Mouse (Mus musculus): ENCODE measurements around the gene Ppil1.
"Not testable (repeated sequence)": the region's sequence is repeated elsewhere in the genome, so short reads cannot be mapped to it uniquely, and the experiment has no call there.

The Ppil1 gene

GRCm38 (mm10) chr17:29281541-29281940, 17.6 kb upstream of the Ppil1 start:
- no peak for DNase-seq (ENCODE audit: low read depth, low spot score)

DNA sequence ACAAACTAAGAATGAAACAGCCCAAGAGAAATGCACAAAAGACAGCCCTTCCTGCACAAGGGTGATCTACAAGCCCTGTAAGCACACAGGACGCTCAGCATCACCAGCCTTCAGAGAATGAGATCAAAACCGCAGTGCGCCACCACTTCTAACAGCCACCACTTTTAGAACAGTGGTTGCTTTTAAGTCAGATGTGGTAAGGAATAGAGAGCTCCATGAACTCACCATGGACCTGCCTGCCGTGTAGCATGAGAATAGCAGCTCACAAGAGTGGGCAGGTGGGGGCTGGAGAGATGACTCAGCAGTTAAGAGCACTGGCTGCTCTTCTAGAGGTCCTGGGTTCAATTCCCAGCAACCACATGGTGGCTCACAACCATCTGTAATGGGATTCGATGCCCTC, 16.4 kb upstream of the Ppil1 start:
- DNase-seq (ENCODE audit: low read depth, low spot score) = no peak

- no peak for DNase-seq (ENCODE audit: low read depth, low spot score)
These were observed 9.9 kb upstream of the Ppil1 start for GRCm38 (mm10) chr17:29273889-29274288.

DNA sequence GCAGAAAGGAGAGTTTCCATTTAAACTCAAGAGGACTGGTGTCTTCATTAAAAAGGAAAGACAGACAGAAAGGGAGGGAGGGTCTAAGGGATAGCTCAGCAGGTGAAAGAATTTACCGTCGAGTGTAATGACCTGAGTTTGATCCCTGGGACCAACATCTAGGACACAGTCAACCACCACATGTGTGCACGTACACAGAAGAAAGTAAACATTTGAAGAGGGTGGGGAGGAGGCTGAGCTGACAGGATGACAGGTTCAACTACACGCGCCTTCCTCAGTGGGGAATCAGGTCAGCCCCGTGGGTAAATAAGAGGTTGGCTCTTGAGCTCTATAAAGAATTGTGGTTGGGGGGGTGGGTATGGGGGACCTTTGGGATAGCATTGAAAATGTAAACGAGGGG, 9.2 kb upstream of the Ppil1 start:
- no peak for DNase-seq (ENCODE audit: low read depth, low spot score)

GRCm38 (mm10) chr17:29270148-29270698, 6.2 kb upstream of the Ppil1 start:
- DNase-seq (ENCODE audit: low read depth, low spot score) = no peak

DNA sequence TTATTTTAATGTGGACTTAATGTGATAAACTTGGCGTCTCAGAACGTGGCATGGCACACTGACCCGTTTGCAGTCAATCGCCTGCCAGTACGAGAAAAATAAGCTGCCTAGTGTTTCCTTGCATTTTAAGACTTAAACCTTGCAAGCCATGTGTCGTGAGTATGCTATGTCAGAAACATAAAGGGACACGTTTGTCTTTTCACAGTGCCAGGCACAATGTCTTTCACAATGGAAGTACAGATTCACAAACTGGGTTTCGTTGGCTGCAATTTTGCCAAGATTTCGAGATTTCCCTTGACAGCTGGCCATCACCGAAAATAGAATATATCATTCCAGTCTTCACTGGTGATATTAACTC, 5.3 kb upstream of the Ppil1 start:
- no peak for DNase-seq (ENCODE audit: low read depth, low spot score)

GRCm38 (mm10) chr17:29268682-29269348, 4.8 kb upstream of the Ppil1 start, which contains the start of gene BC004004:
Gene BC004004, plus strand, starts transcription at chr17:29268788.
- DNase-seq (ENCODE audit: low read depth, low spot score) = peak; percentile 86

DNA sequence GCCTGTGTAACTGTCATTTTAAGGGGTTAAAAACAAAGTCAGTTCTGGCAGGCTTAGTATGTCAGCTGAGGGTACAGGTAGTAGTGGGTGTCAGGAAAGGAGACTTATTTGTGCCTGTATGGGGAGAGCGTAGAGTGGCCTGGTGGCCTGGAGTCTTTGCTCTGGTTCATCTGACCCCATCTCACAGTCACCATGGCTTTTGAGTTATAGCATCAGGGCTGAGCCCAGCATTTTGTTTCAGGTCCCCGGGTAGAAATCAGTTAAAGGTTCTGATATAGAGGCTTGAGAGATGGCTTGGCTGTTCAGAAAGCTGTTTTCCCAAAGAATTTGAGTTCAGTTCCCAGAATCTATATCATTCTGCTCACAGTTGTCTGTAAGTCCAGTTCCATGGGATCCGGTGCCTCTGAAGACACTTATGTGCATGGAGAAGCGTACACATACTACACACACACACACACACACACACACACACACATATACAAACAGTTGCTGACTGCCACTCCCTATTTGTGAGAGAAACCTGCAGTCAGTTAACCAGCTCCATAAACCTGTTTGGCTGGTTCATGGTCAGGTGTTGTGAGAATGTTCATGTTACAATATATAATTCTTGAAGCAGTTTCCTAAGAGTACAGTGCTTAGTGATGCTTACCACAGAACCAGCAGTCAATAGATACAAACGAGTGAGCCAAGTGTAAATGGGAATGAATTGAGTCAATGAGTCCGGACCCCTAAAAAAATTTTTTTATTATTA, 4.1 kb upstream of the Ppil1 start:
- DNase-seq (ENCODE audit: low read depth, low spot score) = no peak

DNA sequence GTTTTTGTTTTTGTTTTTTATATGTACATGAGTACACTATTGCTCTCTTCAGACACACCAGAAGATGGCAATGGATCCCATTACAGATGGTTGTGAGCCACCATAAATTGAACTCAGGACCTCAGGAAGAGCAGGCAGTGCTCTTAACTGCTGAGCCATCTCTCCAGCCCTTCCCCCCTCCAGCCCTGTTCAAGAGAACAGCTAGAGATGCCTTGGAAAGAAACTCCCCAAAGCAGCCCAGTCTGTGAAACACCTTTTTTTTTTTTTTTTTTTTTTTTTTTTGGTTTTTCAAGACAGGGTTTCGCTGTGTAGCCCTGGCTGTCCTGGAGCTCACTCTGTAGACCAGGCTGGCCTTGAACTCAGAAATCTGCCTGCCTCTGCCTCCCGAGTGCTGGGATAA, 3.1 kb upstream of the Ppil1 start:
- DNase-seq (ENCODE audit: low read depth, low spot score) = not testable (repeated sequence)

GRCm38 (mm10) chr17:29264760-29265159, 774 bp upstream of the Ppil1 start:
- DNase-seq (ENCODE audit: low read depth, low spot score) = no peak

- DNase-seq (ENCODE audit: low read depth, low spot score) = no peak
These were observed 569 bp downstream of the Ppil1 start for GRCm38 (mm10) chr17:29263417-29263816.

DNA sequence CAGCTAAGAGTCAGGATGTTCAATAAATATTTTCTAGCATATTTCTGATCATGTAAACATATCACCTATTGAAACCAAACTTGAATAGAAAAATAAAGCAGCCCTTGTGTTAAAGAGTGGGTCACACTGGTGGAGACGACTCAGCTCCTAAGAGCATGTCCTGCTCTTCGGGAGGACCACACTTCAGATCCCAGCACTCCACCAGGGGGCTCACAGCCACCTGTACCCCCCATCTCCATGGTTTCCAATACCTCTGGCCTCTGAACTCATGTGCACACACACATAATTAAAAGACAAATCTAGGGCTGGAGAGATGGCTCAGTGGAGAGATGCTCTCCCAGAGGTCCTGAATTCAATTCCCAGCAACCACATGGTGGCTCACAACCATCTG, 1.7 kb downstream of the Ppil1 start:
- no peak for DNase-seq (ENCODE audit: low read depth, low spot score)

DNA sequence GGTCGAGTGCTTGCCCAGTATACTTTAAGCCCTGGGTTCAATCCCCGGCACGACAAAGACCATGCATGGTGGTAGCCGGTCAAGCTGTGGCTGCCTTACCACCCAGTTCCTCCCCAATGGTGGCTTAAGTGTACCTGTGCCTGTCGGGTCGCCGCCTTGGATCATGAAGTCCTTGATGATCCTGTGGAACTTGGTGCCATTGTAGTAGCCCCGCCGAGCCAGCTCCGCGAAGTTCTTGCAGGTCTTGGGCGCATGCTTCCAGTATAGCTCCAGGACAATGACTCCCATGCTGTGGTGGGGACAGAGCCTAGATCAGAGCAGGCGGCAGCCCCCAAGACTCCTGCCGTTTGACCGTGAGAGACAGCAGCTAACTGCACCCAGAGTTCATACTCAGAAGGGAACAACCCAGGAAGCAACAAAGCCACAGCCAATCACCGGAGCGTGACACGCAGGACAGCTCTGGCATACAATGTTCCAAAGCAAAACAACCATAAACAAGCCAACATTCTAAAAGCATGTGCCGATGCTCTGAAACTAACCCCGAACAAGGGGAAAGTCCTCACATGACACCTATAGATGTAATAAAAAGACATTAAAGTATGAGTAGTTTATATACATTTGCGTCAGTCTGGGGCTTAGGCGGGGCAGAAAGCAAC, 2.3 kb downstream of the Ppil1 start:
- no peak for DNase-seq (ENCODE audit: low read depth, low spot score)

DNA sequence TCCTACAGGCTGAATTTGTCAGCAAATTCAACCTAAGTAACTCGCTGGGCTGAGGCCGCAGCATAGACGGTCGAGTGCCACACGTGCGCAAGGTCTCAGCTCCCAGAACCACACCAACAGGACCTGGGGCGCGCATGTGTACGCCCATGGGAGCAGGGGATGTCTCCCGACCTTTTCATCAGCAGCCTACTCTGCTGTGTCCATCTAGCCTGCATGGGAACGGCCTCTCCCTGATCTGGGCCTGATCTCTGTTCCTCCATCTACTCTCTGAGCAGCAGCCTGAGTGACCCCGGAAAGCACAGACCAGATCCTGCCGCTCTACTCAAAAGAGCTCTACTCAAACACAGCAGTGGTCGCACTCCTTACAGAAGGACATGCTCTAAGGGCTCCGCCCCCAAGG, 3.5 kb downstream of the Ppil1 start:
- DNase-seq (ENCODE audit: low read depth, low spot score) = no peak

DNA sequence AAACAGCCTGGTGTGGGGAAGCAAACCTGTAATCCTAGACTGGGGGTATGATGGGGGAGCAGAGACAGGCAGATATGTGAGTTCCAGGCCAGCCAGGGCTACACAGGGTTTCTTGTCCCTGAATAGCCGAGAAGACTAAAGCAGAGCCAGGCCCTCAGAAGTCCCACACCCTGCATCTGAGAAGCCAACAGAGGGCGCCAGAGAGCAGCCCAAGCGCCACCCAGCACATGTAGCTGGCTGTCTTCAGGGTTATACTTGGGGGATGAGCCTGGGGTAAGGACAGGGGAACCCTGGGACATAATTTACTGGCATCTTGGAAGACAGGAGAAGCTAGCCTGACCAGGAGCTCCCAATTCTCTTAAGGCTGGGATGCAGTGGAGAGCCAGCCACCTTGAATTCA, 4.5 kb downstream of the Ppil1 start:
- peak; percentile 73 for DNase-seq (ENCODE audit: low read depth, low spot score)

- no peak for DNase-seq (ENCODE audit: low read depth, low spot score)
These were observed 5.1 kb downstream of the Ppil1 start for GRCm38 (mm10) chr17:29258921-29259320.

GRCm38 (mm10) chr17:29258025-29258558, 5.9 kb downstream of the Ppil1 start:
- no peak for DNase-seq (ENCODE audit: low read depth, low spot score)

GRCm38 (mm10) chr17:29257001-29257511, 6.9 kb downstream of the Ppil1 start:
- no peak for DNase-seq (ENCODE audit: low read depth, low spot score)

DNA sequence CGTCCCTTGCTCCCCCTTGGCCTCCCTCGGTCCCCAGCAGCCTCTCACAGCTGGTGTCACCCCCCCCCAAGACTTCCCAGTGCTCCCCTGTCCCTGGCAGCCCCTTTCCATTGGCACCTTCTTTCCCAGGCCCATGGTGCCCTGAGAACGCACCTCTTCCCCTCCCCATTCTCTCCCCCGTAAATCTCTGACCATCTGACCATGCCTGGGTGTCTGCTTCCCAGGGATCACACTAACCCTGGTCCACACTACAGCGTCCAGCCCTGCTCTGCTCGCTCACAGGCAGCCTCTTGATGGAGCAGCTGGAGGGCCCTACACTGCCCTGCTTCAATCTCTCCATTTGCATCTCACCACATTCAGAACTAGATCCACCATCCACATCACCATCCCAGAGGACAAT, 7.5 kb downstream of the Ppil1 start:
- DNase-seq (ENCODE audit: low read depth, low spot score) = no peak

GRCm38 (mm10) chr17:29254784-29255183, 9.2 kb downstream of the Ppil1 start:
- not testable (repeated sequence) for DNase-seq (ENCODE audit: low read depth, low spot score)

- DNase-seq (ENCODE audit: low read depth, low spot score) = no peak
These were observed 10.3 kb downstream of the Ppil1 start for GRCm38 (mm10) chr17:29253684-29254083.

GRCm38 (mm10) chr17:29253236-29253635, 10.8 kb downstream of the Ppil1 start:
- DNase-seq (ENCODE audit: low read depth, low spot score) = no peak

All from c-Kit-negative CD71-positive TER-119-positive erythroid progenitor cells, embryonic 14.5 days (primary cell).